Mouse (Mus musculus) C2C12 (cell line): Measurements from ENCODE around the gene Atp6v0d1. TPM values are rescaled to one million over a fixed set of nuclear protein-coding genes. Genes with fewer than 3 reads are reported as not detected.

Experiments used
- H3K27me3 ChIP-seq: one replicate; pipeline ENCODE4 v1.6.1; 2011; ENCODE audit not compliant: control insufficient read depth, insufficient read depth, insufficient read length
- H3K36me3 ChIP-seq: one replicate; pipeline ENCODE4 v1.6.1; 2011; ENCODE audit not compliant: control insufficient read depth, insufficient read depth
- H3K4me3 ChIP-seq: one replicate; pipeline ENCODE4 v1.5.1; 2011; ENCODE audit warnings: mild to moderate bottlenecking, control low read depth; ENCODE audit not compliant: poor library complexity, insufficient read depth, severe bottlenecking
- H3K79me2 ChIP-seq: one replicate; pipeline ENCODE4 v1.6.1; 2011; ENCODE audit not compliant: control insufficient read depth, insufficient read depth
- H3K79me3 ChIP-seq: one replicate; pipeline ENCODE4 v1.6.1; 2011; ENCODE audit warnings: low read depth, control low read depth
- H3ac ChIP-seq: one replicate; pipeline ENCODE3; 2011; ENCODE audit warnings: low read depth; ENCODE audit not compliant: control insufficient read depth, insufficient read length
- CEBPB ChIP-seq: IDR thresholded peaks from one replicate; pipeline ENCODE4 v1.6.1; 2011; ENCODE audit warnings: low read depth, mild to moderate bottlenecking, control low read depth, moderate library complexity
- CTCF ChIP-seq: IDR thresholded peaks from one replicate; pipeline ENCODE4 v1.5.1; 2011; ENCODE audit not compliant: control insufficient read depth, insufficient read depth, insufficient read length
- FOSL1 ChIP-seq: IDR thresholded peaks from one replicate; pipeline ENCODE4 v1.8.0; 2011; ENCODE audit warnings: mild to moderate bottlenecking, low read length; ENCODE audit not compliant: poor library complexity, insufficient read depth, severe bottlenecking
- MAX ChIP-seq: IDR thresholded peaks from one replicate; pipeline ENCODE4 v1.6.1; 2011; ENCODE audit warnings: mild to moderate bottlenecking, control low read depth
- MYOD1 ChIP-seq: IDR thresholded peaks from one replicate; pipeline ENCODE4 v1.6.1; 2011; ENCODE audit warnings: low read depth; ENCODE audit not compliant: control insufficient read depth, insufficient read length
- MYOG ChIP-seq: IDR thresholded peaks from one replicate; pipeline ENCODE4 v1.6.1; 2011; ENCODE audit not compliant: control insufficient read depth, insufficient read length; ENCODE audit errors: extremely low read depth
- USF1 ChIP-seq: IDR thresholded peaks from one replicate; pipeline ENCODE4 v1.6.1; 2011; ENCODE audit warnings: low read depth, mild to moderate bottlenecking, control low read depth, moderate library complexity
- polyA plus RNA-seq: library from polyadenylated mRNA; unstranded; fragments of >200 nt; fragmentation: generic; extraction: Trizol; gene quantifications from one replicate; pipeline ENCODE4 v1.2.1, GENCODE M21; 2012; ENCODE audit warnings: missing spikeins

The Atp6v0d1 gene
- polyA plus RNA-seq, 1 experiment: 95.1 TPM

DNA sequence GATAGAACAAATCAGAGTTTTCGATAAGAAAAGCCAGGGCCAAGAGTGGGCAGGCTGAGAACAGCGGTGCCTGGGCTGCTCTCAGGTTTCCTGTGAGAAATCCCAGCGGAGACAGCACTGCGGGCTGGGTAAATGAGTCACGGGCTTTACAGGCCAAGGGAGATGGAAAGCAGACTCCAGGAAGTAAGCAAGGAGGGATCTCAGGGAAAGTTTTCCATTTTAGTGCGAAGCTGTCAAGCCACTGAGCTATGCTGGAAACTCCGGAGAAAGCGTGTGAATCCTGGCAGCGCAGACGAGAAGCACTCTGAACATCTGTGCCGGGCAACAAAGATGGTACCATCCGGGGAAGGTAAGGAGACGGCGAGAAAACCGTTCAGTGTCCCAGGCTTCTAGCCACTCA lies 28.0 kb upstream of the Atp6v0d1 start:
- Histone ChIP-seq H3ac (peak overlapping the region; percentile 33), H3K36me3 (no peaks in the 10 kb centered on the region), H3K4me3 (peak overlapping the region; percentile 33), H3K79me2 (peaks cover 14% of the 10 kb centered on the region), H3K79me3 (no peaks in the 10 kb centered on the region), H3K27me3 (no peaks in the 10 kb centered on the region)
- TF ChIP-seq CEBPB: no peak
- TF ChIP-seq MAX: no peak
- TF ChIP-seq MYOG: no peak
- no peak for TF ChIP-seq USF1
- no peak for TF ChIP-seq FOSL1
- no peak for TF ChIP-seq MYOD1
- TF ChIP-seq CTCF: no peak

DNA sequence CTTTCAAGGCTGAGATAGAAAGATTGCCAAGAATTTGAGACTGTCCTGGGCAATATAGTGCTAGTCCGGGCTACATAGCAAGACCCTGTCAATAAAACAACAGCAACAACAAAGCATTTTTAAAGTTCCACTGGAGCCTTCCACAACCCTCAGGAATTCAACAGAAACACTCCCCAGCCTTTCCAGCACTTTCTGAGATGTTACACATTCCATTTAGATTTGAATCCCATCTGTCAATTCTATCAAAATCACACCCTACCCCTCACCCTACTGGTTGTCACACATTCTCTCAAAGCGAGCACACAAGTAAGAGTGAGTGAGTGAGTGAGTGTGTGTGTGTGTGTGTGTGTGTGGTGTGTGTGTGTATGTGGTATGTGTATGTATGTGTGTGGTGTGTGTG lies 26.6 kb upstream of the Atp6v0d1 start:
- Histone ChIP-seq H3ac (no peak overlapping the region), H3K79me3 (no peaks in the 10 kb centered on the region), H3K79me2 (peaks cover 14% of the 10 kb centered on the region), H3K4me3 (no peak overlapping the region), H3K36me3 (no peaks in the 10 kb centered on the region), H3K27me3 (no peaks in the 10 kb centered on the region)
- TF ChIP-seq CTCF (no peak), MYOG (no peak), MAX (no peak), FOSL1 (no peak), CEBPB (no peak), USF1 (no peak), MYOD1 (no peak)

DNA sequence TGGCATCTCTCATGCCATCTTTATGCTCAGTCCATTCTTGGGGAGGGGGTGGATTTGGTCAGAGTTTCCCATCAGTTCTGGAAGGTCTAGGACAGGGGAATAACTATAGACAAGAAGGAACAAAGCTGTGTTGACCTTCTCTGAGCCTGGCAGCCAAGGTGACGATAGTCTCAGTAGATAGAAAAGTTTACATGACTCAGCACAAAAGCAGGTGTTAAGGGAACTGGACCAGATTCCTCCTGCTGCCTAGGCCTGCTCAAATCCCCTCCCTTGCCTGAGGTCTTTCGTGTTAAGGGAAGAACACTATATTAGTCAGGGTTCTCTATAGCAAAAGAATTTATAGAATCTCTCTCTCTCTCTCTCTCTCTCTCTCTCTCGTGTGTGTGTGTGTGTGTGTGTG lies 13.9 kb upstream of the Atp6v0d1 start:
- no peaks in the 10 kb centered on the region for H3K79me3 ChIP-seq
- no peaks in the 10 kb centered on the region for H3K36me3 ChIP-seq
- H3K79me2 ChIP-seq: no peaks in the 10 kb centered on the region
- TF ChIP-seq CTCF (no peak), FOSL1 (no peak), MYOD1 (no peak), USF1 (no peak)
- H3K4me3 ChIP-seq: no peak overlapping the region
- no peaks in the 10 kb centered on the region for H3K27me3 ChIP-seq
- no peak overlapping the region for H3ac ChIP-seq

DNA sequence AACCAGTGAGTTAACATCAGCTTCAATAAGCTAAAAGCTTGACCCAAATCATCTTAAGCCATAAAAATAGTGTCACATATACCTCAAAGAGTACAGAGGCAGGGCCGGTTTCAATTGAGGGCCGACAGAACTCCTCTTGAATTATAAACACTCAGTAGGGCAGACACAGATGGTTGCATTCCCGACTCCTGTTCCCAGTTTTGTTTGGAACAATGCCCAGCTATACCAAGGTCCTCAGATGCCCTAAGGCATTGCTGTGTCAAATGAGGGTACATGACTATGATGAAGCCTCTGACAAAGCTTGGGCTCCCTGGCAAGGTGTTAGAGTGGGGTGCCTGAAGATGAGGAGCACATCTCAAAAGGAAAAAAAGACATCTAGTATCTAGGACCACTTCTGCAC lies 9.7 kb upstream of the Atp6v0d1 start:
- Histone ChIP-seq H3K27me3 (no peaks in the 10 kb centered on the region), H3K4me3 (no peak overlapping the region), H3K36me3 (no peaks in the 10 kb centered on the region), H3K79me3 (no peaks in the 10 kb centered on the region), H3K79me2 (no peaks in the 10 kb centered on the region), H3ac (no peak overlapping the region)
- TF ChIP-seq MYOD1 (no peak), CTCF (no peak), FOSL1 (no peak), USF1 (no peak), MAX (no peak), CEBPB (no peak), MYOG (no peak)

DNA sequence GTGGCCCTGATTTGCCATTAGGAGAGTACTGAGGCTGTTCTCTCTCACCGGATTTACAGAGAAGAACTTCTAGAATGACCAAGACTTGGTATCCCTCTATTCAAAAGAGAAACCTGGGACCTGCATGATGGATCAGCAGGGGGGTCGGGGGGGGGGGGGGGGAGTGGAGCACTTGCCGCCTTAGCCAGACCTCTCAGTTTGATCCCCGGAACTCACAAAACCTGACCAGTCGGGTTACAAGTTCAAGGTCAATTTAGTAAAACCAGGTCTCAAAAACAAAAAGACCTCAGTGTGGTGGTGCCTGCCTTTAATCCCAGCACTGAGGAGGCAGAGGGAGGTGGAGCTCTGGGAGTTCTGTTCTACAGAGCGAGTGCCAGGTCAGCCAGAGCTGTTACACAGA lies 8.9 kb upstream of the Atp6v0d1 start:
- no peak overlapping the region for H3K4me3 ChIP-seq
- H3K36me3 ChIP-seq: no peaks in the 10 kb centered on the region
- no peaks in the 10 kb centered on the region for H3K27me3 ChIP-seq
- TF ChIP-seq CEBPB (no peak), MAX (no peak), CTCF (no peak), MYOD1 (no peak)
- H3ac ChIP-seq: no peak overlapping the region
- H3K79me2 ChIP-seq: no peaks in the 10 kb centered on the region
- no peaks in the 10 kb centered on the region for H3K79me3 ChIP-seq

DNA sequence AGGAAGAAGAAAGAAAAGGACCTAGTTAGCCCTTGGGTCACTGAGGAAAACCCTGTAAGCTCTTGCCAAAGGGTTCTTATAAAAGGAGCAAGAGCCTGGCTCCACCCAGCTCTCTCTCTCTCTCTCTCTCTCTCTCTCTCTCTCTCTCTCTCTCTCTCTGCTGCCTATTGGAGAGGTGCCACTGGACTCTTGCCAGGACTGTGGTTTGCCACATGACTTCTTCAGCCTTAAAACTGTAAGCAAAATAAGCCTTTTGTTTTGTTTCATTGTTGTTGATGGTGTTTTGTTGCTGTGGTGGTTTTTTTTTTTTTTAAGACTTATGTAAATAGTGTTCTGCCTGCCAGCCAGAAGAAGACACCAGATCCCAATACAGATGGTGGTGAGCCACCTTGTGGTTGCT lies 7.6 kb upstream of the Atp6v0d1 start:
- Histone ChIP-seq H3K4me3 (no peak overlapping the region), H3K27me3 (no peaks in the 10 kb centered on the region), H3K36me3 (no peaks in the 10 kb centered on the region), H3ac (no peak overlapping the region), H3K79me3 (no peaks in the 10 kb centered on the region), H3K79me2 (no peaks in the 10 kb centered on the region)
- TF ChIP-seq CTCF (no peak), USF1 (no peak), FOSL1 (no peak), CEBPB (no peak), MAX (no peak), MYOG (no peak), MYOD1 (no peak)
